Mouse (Mus musculus) c-Kit-positive CD71-negative TER-119-negative erythroid progenitor cells, embryonic 14.5 days (primary cell): ENCODE measurements around the gene Syce3.
A peak's percentile ranks its signal among the peaks of the same experiment; 100 is the strongest.

Experiments used
- DNase-seq: peaks from one replicate; pipeline ENCODE4 v3.0.0-alpha.2; 2013; ENCODE audit warnings: low read depth

Syce3 gene

DNA sequence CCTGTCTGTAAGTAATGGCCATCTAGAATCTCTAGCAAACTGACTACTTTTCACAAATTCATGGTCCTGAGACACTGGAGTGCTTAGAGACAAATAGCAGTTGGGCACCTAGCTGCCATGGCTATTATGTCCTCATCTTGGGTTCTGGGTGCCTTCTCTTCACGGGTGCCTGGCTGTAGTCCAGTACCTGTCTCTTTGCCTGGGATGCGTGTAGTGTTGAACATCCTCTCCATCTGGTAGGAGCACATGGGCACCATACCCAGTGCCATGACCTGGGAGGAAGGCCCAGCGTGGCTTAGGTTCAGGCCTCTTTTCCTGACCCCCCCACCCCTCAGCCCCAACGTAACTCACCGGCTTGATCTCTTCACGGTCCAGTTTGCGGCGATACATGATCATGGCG lies 11.6 kb upstream of the Syce3 start:
- DNase-seq, result no peak

DNA sequence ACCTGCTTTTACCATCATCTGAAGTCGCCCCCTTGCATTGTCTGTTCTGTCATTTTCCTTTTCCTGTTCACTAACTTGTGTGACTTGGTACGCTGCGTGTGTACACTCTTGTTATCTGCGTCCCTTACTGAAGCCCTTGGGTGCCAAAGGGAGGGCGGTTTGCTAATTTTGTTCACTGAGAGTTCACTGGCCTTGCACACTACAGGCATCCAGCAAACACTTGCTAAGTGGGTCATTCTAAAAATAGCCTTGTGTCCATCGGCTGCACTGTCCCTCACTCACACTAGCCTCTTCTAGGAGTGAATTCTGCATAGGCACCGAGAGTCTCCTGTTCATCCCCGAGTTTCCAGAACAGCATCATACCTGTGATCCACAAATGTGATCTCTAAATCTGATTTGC lies 5.0 kb upstream of the Syce3 start:
- DNase-seq, result no peak

DNA sequence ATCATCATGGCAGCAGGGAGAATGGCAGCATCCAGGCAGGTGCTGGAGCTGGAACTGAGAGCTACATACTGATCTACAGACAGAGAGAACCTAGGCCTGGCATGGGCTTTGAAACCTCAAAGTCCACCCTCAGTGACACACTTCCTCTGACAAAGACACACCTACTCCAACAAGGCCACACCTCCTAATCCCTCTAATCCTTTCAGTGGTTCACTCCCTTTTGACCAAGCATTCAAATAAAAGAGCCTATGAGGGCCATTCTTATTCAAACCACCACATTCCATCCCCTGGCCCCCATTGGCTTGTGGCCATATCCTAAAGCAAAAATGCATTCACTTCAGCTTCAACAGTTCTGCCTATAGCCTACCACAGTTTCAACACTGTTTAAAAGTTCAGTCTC lies 3.6 kb downstream of the Syce3 start:
- DNase-seq, result no peak

DNA sequence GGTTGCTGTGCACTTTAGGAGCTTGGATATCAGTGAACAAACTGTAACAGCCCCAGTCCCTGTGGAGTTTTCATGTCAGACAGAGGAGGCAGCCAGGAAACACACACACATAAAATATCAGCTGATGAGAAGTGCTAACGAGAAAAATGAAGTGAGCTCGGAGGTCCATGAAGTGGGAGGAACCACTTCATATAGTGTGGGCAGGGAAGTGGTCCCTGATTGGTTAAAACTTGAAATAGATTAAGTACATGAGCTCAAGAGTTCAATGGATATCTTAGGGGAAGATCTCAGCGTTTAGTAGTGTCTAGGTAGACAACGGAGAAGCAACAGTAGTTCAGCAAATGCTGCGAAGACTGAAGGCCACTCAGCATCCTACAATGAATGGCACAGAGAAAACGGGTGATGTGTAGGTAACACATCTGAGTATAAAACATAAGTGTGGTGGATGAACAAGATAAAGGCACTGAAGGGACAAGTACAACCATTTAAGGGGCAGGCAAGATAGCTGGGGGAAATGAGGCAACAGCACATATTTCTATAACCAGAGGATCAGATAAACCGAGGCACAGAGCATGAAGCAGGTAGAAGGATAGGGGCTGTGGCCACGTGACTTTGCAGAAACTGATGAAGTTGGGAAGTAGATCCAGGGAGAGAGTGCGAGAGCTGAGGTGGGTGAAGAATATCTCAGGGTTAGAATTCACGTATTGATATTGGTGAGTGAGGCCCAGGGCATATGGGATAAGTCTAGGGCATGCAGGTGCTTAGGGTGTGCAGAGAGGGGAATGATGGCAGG lies 5.3 kb downstream of the Syce3 start:
- no peak for DNase-seq

DNA sequence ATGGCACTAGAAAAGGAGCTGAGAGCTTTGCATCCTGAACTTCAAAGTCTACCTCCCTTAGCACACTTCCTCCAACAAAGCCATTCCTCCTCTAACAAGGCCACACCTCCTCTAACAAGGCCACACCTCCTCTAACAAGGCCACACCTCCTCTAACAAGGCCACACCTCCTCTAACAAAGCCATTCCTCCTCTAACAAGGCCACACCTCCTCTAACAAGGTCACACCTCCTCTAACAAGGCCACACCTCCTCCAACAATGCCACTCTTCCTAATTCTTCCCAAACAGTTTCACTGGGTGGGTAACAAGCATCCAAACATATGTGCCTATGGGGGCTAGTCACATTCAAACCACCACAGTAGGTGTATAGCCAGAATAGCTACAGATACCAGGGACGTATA lies 7.8 kb downstream of the Syce3 start:
- DNase-seq, result no peak

DNA sequence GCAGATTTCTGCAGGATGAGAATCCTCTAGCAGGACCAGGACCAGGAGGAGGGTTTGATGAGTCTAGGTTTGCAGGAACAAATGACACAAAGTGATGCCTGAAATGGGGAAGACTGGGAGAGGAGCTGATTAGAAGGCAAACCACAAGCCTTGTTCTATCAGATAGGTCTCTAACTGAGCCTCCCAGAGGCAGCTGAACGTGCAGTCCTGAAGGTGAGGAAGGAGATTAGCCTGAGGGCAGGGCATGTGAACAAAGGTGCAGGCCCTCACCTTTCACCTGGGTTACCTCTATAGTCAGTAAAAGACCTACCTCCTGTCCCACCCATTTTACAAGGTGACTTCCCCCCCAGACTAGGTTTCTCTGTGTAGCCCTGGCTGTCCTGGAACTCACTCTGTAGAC lies 10.6 kb downstream of the Syce3 start:
- DNase-seq, result no peak

DNA sequence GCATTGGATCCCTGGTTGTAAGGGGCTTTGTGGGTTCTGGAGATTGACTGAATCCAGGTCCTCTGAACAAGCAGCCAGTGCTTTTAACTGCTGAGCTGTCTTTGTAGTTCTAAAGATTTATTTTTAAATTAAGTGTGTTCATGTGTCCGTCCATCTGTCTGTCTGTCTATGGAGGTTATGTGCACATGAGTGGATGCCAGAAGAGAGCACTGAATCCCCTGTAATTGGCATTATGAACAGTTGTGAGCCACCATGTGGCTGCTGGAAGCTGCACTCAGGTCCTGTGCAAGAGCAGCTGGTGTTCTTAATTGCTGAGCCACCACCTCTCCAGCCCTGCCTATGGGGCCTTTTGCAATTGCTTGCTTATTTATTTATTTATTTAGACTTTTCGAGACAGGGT lies 12.2 kb downstream of the Syce3 start:
- no peak for DNase-seq

DNA sequence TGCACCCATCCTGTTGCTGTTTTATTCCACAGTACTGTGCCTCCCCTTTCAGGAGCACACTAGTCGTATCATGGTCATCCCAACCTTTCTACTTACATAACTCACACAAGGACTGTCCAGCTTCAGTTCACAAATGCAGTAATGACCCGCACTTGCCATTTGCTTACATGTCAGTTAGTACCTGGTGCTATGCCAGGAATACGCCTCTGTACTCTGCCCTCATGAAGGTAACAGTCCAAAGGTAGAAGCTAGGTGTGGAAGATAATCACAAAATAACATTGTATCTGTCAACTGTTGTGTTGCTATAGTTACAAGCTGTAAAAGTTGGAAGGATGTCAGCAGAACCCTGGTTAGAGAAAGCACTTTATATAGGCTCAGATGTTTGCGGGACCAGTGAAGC lies 13.4 kb downstream of the Syce3 start:
- DNase-seq, result no peak

DNA sequence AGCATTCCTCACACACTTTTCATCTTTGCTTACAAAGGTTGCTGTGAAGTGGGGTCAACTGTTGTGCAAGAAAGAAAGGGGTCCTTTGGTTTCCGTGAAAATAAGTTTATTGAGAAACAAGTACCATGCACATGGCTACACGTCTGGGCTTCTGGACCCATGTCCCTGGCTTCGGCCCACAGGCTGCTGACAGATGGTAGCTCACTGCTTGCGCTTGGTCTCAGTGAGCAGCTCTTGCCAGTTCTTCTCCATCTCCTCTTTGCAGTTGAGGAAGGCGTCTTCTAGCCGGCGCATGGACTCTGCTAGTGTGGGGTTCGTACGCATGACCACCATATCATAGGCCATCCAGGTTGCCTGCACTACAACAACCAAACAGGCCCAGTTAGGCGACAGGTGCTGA lies 20.2 kb downstream of the Syce3 start:
- DNase-seq, result no peak

DNA sequence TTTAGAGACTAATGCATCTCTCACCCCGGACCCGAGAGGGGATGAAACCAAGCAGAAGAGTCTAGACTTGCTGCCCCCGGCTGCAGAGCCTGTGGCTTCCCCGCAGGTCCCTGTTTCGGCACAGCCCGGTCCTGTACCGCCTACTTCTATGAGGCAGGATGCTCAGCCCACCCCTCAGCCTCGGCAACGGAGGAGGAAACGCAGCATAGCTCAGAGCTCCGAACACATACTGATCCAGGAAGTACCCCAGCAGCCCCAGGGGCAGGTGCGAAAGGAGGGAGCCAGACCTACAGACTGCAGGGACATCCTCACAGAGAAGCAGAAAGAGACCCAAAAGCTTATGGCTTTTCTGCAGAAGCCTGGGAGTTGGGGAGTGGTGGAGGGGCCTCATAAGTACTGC lies 23.2 kb downstream of the Syce3 start:
- DNase-seq, result no peak

DNA sequence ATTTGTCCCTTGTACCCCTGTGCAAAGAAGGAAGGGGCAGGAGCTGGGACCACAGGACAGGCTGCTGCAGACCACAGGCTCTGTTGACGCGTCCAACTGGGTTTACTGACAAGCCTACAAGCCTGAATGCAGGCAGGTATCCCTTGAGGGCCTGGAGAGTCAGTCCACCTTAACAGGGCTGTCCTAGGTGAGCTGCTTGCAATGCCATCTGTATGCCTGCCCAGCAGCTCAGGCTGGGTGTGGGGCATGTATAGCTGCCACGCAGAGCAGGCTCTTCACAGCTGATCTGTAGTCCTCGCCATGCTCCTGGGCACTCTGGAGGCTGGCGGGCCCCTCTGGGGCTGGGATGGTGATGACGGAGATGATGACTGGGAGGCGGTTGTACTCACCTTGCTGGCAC lies 25.7 kb downstream of the Syce3 start, which contains the start of gene Klhdc7b:
Klhdc7b (plus strand) TSS at position 301 of the 400 bp plus-strand sequence.
- DNase-seq, result no peak

DNA sequence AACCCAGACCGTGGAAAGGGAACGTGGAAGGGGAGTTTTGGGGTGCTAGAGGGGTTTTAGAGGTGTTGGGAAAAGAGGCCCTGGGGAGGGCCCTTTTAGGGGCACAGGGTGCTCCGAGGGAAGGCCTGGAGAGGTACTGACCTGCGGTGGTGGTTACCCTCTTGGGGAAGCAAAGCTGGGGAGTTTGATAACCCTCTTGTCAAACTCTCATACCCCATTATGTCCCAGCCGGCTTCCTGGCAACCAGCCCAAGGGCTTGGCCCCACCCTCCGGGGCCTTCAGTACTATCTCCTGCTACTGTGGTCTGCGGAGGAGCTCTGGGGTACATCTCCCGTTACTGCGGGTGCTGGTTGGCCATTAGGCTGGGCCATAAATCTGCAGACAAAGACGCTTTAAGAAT lies 30.9 kb downstream of the Syce3 start:
- DNase-seq, result no peak

DNA sequence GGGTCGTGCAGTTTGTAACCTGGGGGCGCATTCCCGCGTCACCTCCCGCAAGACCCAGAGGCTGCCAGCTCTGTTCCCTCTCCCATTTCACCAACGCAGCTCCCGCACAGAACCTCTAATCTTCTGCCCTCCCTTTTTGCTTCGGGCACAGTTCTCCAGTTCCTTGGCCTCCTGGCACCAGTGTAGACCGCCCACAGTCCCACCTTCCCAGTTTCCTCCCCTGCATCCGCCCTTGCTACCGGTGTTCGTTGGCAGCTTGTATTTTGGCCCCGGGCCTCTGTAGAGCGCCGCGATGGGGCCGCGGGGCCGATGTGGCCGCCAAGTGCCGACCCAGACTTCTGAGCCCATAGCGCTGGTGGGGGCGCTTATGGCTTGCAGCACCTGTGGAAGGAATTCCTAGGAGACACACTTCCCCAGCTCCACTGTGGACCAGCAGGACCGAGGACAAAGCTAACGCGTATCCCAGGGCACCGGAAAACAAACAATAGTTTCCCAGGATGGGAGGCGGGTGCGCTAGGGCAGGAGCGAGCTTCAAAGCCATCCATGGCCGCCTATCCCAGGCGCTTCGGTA lies 31.4 kb downstream of the Syce3 start, which contains the start of gene Odf3b:
Odf3b (minus strand) TSS at position 452 of the 571 bp plus-strand sequence.
- no peak for DNase-seq

DNA sequence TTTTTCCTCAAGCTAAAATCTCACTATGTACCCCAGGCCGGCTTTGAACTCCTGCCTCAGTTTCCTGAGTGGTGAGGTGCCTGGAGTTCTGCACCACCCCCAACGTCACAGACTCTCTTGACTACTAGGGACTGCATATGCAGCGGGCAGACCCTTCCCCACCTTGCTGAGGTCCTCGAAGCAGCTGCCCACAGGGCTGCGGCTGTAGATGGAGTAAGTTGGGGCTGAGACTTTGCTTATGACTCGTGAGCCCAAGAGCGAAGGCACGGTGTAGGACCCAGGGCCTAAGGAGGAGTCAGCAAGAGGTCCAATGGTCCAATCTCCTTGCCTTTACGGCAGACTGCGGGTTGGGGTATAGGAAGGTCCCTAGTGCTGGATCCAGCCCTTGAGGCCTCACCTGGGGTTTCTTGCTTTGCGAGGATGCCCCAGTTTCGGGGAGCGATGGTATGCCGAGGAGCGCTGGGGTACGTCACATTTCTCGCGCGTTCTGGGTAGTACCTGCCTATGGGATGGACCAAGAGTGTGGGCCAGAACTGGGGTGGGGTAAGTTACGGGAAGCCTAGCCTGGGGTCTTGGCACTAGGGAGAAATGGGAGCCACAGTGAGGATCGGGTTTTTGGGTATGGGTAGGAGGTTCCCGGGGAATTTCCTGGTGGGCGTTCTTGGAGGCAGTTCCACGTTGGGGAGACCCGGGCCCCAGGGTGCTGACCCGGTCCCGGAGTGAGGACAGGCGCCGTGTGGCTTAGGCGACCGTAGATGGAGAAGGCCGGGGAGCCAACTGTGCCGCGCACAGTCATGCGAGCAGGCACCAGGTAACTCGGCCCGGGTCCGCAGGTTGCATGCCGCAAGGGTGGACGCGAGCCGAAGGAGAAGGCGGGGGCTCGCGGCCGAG lies 32.1 kb downstream of the Syce3 start:
- DNase-seq, result no peak

DNA sequence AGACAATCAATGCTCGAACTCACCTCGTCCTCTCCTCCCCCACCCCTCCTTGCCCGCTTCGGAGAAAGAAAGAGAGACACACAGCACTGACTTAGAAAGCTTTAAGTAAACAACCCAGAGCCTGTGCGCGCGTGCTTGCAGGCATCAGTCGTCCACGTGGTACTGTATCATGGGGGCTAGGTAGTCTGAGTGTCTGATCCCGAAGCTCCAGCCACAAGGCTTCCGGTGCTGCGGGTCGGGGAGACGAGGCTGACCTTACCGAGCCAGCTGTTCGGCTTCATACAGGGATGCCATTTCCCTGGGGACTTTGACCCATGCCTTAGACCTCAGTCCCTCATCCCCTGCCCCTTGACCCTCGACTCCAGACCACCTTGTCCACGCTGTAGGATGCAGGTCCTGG lies 32.9 kb downstream of the Syce3 start:
- no peak for DNase-seq

DNA sequence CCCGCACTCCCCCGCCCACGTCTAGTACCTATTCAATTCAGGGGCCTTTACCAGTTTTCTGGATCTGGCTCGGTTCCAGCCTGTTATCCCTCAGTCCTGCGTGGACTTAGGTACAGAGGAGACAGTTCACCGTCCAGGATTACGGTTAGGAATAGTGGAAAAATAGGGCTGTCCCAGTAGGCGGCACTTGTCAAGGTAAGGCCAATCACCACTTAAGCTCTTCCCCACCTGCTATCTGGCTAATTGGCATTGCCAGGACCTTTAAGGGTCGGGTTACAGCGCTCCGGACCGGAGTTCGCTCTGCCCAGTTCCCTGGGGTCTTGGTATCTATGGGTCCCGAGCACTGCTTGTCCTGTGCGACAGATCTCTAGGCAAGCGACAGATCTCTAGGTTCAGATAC lies 33.3 kb downstream of the Syce3 start, which contains the start of gene Tymp:
Tymp (minus strand) TSS at position 83 of the 400 bp plus-strand sequence.
- no peak for DNase-seq

DNA sequence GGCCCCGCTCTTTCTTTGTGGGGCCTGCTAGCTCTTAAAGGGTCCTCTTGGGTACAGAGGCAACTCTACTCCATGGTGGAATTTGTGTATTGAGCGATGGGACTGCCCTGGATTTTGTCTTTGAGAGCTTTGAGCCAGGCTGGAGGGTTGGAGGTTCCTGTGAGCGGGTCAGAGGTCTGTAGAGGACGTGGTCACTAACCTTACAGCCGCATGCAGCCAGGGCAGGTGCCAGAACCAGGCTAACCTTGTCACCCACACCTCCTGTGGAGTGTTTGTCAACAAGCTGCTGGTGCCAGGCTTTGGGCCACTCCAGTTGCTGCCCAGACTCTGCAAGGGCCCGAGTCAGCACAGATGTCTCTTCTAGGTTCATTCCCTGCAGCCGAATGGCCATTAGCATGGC lies 34.3 kb downstream of the Syce3 start:
- DNase-seq, result no peak

DNA sequence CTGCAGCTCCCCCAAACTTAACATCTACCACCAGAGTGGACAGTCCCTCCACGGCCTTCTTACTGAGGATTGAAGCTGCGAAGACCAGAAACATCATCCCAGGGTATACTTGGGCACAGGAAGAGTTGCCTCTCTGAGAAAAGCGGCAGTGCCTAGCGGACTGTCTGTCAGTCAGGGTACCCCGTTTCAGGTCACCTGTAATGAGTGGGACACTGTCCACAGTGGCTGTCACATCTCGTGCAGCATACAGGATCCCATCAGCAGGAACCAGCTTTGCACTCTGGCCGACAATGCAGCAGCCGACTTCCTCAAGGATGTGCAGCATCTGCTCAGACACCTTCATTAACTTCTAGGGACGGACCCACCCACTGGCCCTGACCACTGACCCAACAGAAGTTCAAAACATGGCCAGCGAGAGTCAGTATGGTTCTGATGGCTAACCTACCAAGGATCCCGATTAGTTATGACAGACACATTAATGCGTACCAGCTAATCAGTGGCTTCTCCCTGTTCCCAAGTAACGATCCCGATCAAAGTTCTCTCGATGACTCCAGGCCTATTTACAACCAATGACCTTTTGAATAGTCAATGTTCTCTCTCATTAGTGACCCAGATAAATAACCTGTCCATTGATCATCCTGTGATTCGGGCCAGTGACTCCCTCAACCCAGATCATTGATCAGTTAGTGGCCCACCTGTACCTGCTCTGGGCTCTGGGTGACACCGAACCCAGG lies 35.3 kb downstream of the Syce3 start:
- DNase-seq, result no peak

DNA sequence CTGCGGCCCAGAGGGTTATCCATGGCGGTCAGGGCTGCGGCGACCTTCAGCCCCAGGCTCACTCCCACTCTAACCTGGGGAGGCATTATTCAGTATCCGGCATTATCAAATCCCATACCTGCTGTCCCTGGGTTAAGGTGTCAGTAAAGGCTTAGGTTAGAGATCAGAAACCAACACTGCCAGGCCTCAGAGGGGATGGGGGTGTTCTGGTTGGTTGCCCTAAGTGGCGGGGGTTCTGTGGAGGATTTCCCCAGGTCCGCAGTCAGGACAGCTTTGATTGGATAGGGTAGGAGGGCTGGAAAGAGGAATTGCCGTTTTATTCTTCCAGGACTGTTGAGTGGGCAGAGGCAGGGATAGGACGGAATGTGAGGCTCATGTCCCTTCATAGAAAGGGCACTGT lies 36.0 kb downstream of the Syce3 start:
- no peak for DNase-seq

DNA sequence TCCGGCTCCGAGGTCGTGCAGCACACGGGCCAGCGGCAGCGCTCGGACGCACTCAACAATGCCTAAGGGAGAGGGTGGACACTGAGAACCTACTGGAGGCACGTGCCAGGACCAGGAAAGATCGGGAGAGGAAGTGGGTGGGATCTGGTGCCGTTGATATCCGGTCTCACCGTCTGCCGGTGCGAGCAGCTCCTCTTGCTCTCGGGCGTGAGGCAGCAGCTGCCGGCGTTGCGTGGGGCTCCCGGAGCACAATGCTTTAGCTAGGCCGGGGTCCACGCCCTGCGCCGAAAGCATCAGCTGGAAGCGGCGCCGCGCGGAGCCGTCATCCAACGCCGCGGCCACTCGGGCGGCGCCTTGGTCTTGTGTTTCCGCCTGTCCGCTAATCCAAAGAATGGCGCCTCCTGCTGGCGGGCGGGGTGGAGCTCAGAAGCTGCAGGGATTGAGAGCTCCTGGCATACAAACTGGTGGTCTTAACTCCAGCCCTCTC lies 36.5 kb downstream of the Syce3 start, which contains the start of gene Sco2:
Sco2 (minus strand) TSS at position 85 of the 487 bp plus-strand sequence.
- peak; percentile 84 for DNase-seq

DNA sequence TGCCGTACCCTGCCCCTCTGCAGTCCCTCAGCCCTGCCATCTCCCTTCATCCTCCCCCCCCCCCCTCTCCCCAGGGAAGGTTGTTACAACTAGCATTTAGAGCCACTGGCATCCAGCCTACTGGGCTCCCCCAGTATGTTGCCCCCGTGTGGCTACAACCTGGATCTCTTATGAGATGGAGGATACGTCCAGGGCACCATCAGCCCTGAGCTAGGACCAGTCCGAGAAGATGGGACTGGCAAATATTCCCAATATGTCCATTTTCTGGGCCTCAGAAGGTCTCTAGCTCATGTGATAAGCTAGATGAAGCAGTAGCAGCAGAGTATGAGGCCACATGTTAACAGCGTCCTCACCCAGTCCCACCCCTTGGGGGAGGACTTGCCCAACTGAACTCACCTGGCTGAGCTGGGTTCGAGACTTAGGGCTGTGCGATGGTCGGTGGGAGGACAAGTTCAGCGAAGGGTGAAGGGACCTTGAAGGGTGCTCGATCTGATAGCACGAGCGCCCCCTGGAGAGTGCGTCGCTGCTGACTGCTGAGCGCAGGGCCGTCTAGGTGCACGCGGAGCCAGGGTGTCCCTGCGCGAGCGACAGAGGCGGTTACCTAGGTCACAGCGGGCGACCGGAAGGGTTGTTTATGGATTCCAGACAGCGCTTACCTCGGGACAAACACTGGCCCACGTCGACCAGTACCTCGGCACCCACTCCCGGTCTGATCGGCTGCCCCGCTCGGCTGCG lies 37.1 kb downstream of the Syce3 start:
- DNase-seq, result peak; percentile 81
